Mouse (Mus musculus): ENCODE results near the gene Dlx1. TPM values are rescaled to one million over a fixed set of nuclear protein-coding genes. Genes with fewer than 3 reads are reported as not detected.

Gene Dlx1
- polyA plus RNA-seq, 1 experiment from 2014 or later, result 0.27 TPM

GRCm38 (mm10) chr2:71504852-71505251 is 23.1 kb upstream of the Dlx1 start:
- WGBS, result 59% methylated on average over 9 of the region's 9 CpGs
- Histone ChIP-seq H3K4me2 (no peak overlapping the region), H3K27me3 (no peaks in the 10 kb centered on the region), H3K9ac (no peak overlapping the region), H3K36me3 (no peaks in the 10 kb centered on the region), H3K27ac (no peak overlapping the region), H3K4me1 (no peaks in the 10 kb centered on the region), H3K9me3 (replicated peaks) (no peaks in the 10 kb centered on the region), H3K4me3 (replicated peaks) (no peak overlapping the region)
- ATAC-seq (replicated peaks; ENCODE audit: low FRiP score), result no peak

- Histone ChIP-seq H3K4me3 (replicated peaks) (no peak overlapping the region), H3K36me3 (peaks cover 3% of the 10 kb centered on the region; the same call in 1 of the 2 replicates), H3K4me2 (no peak overlapping the region), H3K9me3 (replicated peaks) (no peaks in the 10 kb centered on the region), H3K9ac (no peak overlapping the region), H3K27me3 (0 out of 2 replicates have a peak, but pooled peaks cover 4% of the 10 kb centered on the region), H3K27ac (no peak overlapping the region), H3K4me1 (no peaks in the 10 kb centered on the region)
- ATAC-seq (replicated peaks; ENCODE audit: low FRiP score), result no peak
- WGBS, result 73% methylated on average over 7 of the region's 7 CpGs
Measured at GRCm38 (mm10) chr2:71511209-71511608, 16.7 kb upstream of the Dlx1 start.

GRCm38 (mm10) chr2:71512326-71512725 is 15.6 kb upstream of the Dlx1 start:
- Histone ChIP-seq H3K27ac (no peak overlapping the region), H3K9ac (no peak overlapping the region), H3K4me2 (no peak overlapping the region), H3K27me3 (0 out of 2 replicates have a peak, but pooled peaks cover 4% of the 10 kb centered on the region), H3K4me3 (replicated peaks) (no peak overlapping the region), H3K36me3 (peaks cover 3% of the 10 kb centered on the region; the same call in 1 of the 2 replicates), H3K9me3 (replicated peaks) (no peaks in the 10 kb centered on the region), H3K4me1 (no peaks in the 10 kb centered on the region)
- no peak for ATAC-seq (replicated peaks; ENCODE audit: low FRiP score)
- 86% methylated on average over 9 of the region's 9 CpGs for WGBS

GRCm38 (mm10) chr2:71516995-71517394 is 10.9 kb upstream of the Dlx1 start:
- Histone ChIP-seq H3K27ac (no peak overlapping the region), H3K9ac (no peak overlapping the region), H3K4me1 (no peaks in the 10 kb centered on the region), H3K27me3 (peaks cover 31% of the 10 kb centered on the region), H3K4me3 (replicated peaks) (no peak overlapping the region), H3K36me3 (no peaks in the 10 kb centered on the region), H3K9me3 (replicated peaks) (no peaks in the 10 kb centered on the region), H3K4me2 (no peak overlapping the region)
- WGBS, result 63% methylated on average over 4 of the region's 4 CpGs
- no peak for ATAC-seq (replicated peaks; ENCODE audit: low FRiP score)

- Histone ChIP-seq H3K36me3 (no peaks in the 10 kb centered on the region), H3K27ac (no peak overlapping the region), H3K4me1 (no peaks in the 10 kb centered on the region), H3K27me3 (peaks cover 36% of the 10 kb centered on the region), H3K4me3 (replicated peaks) (no peak overlapping the region), H3K9me3 (replicated peaks) (no peaks in the 10 kb centered on the region), H3K9ac (no peak overlapping the region), H3K4me2 (no peak overlapping the region)
- 80% methylated on average over 8 of the region's 8 CpGs for WGBS
- no peak for ATAC-seq (replicated peaks; ENCODE audit: low FRiP score)
Measured at GRCm38 (mm10) chr2:71517466-71518099, 10.3 kb upstream of the Dlx1 start.

GRCm38 (mm10) chr2:71522871-71523270 is 5.0 kb upstream of the Dlx1 start:
- H3K36me3 ChIP-seq, result no peaks in the 10 kb centered on the region
- no peak overlapping the region for H3K4me3 ChIP-seq (replicated peaks)
- H3K27ac ChIP-seq, result no peak overlapping the region
- H3K9me3 ChIP-seq (replicated peaks), result no peaks in the 10 kb centered on the region
- H3K4me1 ChIP-seq, result peaks cover 11% of the 10 kb centered on the region; the same call in 1 of the 2 replicates
- H3K4me2 ChIP-seq, result no peak overlapping the region
- WGBS, result 47% methylated on average over 4 of the region's 4 CpGs
- ATAC-seq (replicated peaks; ENCODE audit: low FRiP score), result no peak
- peaks cover 85% of the 10 kb centered on the region for H3K27me3 ChIP-seq
- no peak overlapping the region for H3K9ac ChIP-seq

- Histone ChIP-seq H3K9me3 (replicated peaks) (no peaks in the 10 kb centered on the region), H3K4me1 (peaks cover 13% of the 10 kb centered on the region; the same call in 1 of the 2 replicates), H3K27me3 (peaks cover 90% of the 10 kb centered on the region), H3K27ac (no peak overlapping the region), H3K4me3 (replicated peaks) (no peak overlapping the region), H3K4me2 (no peak overlapping the region), H3K36me3 (no peaks in the 10 kb centered on the region), H3K9ac (no peak overlapping the region)
- WGBS, result 60% methylated on average over 4 of the region's 4 CpGs
- no peak for ATAC-seq (replicated peaks; ENCODE audit: low FRiP score)
Measured at GRCm38 (mm10) chr2:71523431-71523830, 4.5 kb upstream of the Dlx1 start.

- Histone ChIP-seq H3K36me3 (no peaks in the 10 kb centered on the region), H3K27me3 (peaks cover 96% of the 10 kb centered on the region), H3K4me2 (no peak overlapping the region), H3K4me1 (peaks cover 26% of the 10 kb centered on the region), H3K27ac (no peak overlapping the region), H3K4me3 (replicated peaks) (no peak overlapping the region), H3K9ac (no peak overlapping the region), H3K9me3 (replicated peaks) (no peaks in the 10 kb centered on the region)
- no peak for ATAC-seq (replicated peaks; ENCODE audit: low FRiP score)
- 38% methylated on average over 13 of the region's 13 CpGs for WGBS
Measured at GRCm38 (mm10) chr2:71524763-71525162, 3.1 kb upstream of the Dlx1 start.

- no peak for ATAC-seq (replicated peaks; ENCODE audit: low FRiP score)
- WGBS, result 4% methylated on average over 10 of the region's 10 CpGs
Measured at GRCm38 (mm10) chr2:71526595-71527322, 1.2 kb upstream of the Dlx1 start.

GRCm38 (mm10) chr2:71527323-71528013 is 445 bp upstream of the Dlx1 start:
- H3K9me3 ChIP-seq (replicated peaks), result no peaks in the 10 kb centered on the region
- ATAC-seq (replicated peaks; ENCODE audit: low FRiP score), result no peak
- H3K4me2 ChIP-seq, result no peak overlapping the region
- no peaks in the 10 kb centered on the region for H3K36me3 ChIP-seq
- H3K27ac ChIP-seq, result no peak overlapping the region
- H3K9ac ChIP-seq, result no peak overlapping the region
- H3K4me3 ChIP-seq (replicated peaks), result 0 out of 2 replicates have a peak overlapping the region, but pooled peaks have one; percentile 1
- peaks cover 36% of the 10 kb centered on the region for H3K4me1 ChIP-seq
- H3K27me3 ChIP-seq, result peaks cover 100% of the 10 kb centered on the region
- 1% methylated on average over 24 of the region's 24 CpGs for WGBS

More at GRCm38 (mm10) chr2:71526595-71527322, 1.2 kb upstream of the Dlx1 start:
- H3K4me1 ChIP-seq, result peaks cover 33% of the 10 kb centered on the region
- H3K9me3 ChIP-seq (replicated peaks), result no peaks in the 10 kb centered on the region
- no peak overlapping the region for H3K27ac ChIP-seq
- no peak overlapping the region for H3K4me2 ChIP-seq
- no peak overlapping the region for H3K4me3 ChIP-seq (replicated peaks)
- peaks cover 97% of the 10 kb centered on the region for H3K27me3 ChIP-seq
- H3K9ac ChIP-seq, result no peak overlapping the region
- no peaks in the 10 kb centered on the region for H3K36me3 ChIP-seq

GRCm38 (mm10) chr2:71528714-71529510 is 999 bp downstream of the Dlx1 start:
- Histone ChIP-seq H3K9ac (no peak overlapping the region; the same call in 1 of the 2 replicates), H3K9me3 (replicated peaks) (no peaks in the 10 kb centered on the region), H3K36me3 (no peaks in the 10 kb centered on the region), H3K4me2 (peak overlapping the region; percentile 97), H3K27ac (no peak overlapping the region), H3K4me1 (peaks cover 38% of the 10 kb centered on the region), H3K4me3 (replicated peaks) (peak overlapping the region; percentile 51), H3K27me3 (peaks cover 100% of the 10 kb centered on the region)
- peak; percentile 68 for ATAC-seq (replicated peaks; ENCODE audit: low FRiP score)
- 1% methylated on average over 57 of the region's 57 CpGs for WGBS
